Mouse (Mus musculus): Measurements from ENCODE around the gene Slc27a2. TPM values are rescaled to one million over a fixed set of nuclear protein-coding genes. Genes with fewer than 3 reads are reported as not detected.

Gene Slc27a2
- total RNA-seq, 2 experiments from 2014 or later = 6.3 to 8.4 TPM

Other genes with a start within 250 kb of the Slc27a2 start
- gene Atp8b4, start 51.7 kb upstream of the Slc27a2 start, total RNA-seq (2021) = not detected
- under 1 TPM; 0.20 to 0.76 TPM for gene Hdc, start 66.9 kb downstream of the Slc27a2 start, total RNA-seq (2021)
- 10 to 100 TPM; 17.2 to 22.7 TPM for gene Gabpb1, start 123.9 kb downstream of the Slc27a2 start, total RNA-seq (2021)
- gene Usp8, start 154.9 kb downstream of the Slc27a2 start, total RNA-seq (2021) = 10 to 100 TPM; 44.6 to 48.4 TPM
- under 1 TPM; 0.64 to 0.79 TPM for gene Usp50, start 231.1 kb downstream of the Slc27a2 start, total RNA-seq (2021)

All from left cerebral cortex, postnatal 36 days (tissue).